Mouse (Mus musculus): ENCODE results near the gene Fads1. TPM values are rescaled to one million over a fixed set of nuclear protein-coding genes. Genes with fewer than 3 reads are reported as not detected.

The Fads1 gene
- total RNA-seq, 2 experiments from 2014 or later, result 15.6 to 38.2 TPM

DNA sequence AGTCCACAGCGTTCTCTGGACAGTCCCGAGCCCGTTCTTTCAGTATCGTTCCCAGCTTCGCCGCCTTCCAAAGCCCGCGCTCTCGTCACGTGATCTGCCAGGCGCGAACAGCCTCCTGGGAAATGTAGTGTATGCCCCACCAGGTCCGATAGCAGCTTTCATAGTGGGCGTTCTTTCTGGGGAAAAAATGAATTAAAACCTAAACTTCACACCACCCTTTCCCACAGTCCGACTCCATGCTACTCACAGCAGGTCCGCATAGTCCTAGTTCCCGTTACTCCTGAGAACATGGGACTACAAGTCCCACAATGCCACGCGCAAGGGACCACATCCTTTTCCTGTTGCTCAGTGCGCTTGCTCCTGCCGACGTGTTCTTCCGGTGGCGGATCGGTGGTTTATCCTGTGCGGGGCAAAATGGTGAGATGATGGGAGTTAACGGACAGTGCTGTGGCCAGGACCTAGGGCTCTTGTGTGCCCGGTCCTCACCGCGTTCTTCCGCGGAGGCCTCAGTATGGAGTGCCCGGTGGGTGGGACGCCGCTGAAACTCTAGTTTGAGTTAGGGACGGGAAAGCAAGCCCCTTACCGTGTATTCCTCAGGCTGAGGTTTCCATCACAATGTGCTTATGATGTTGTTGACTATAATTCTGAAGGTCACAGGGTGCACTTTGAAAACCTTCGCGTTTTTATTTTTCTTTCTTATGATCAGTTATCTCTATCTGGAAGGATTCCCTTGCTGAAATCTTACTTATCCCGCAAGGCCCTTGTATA lies 21.3 kb downstream of the Fads1 start, which contains the start of the genes Tmem258 and Fen1:
Gene Tmem258, plus strand, starts transcription at position 167 of the 768 bp plus-strand sequence.
Gene Fen1, minus strand, starts transcription at position 322 of the 768 bp plus-strand sequence.
- ATAC-seq (replicated peaks; ENCODE audit: low FRiP score, poor library complexity, severe bottlenecking), result peak; percentile 85

DNA sequence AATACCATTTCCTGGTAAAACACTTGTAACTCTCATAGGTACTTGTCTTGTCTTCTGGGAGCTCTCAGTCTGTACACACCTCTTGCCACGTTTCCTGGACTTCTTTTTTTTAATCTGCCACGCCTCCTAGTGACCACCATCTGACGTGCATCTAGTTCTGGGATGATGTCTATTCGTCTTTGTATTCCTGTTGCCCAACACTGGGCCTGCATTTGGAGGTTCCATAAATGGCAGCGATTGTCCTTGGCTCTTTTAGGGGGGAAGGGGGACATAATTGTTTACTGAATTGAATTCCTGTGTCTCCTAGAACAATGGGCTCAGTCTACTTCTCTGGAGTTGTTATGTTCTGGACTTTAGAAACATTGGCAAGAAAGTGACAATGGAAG lies 21.9 kb downstream of the Fads1 start:
- ATAC-seq (replicated peaks; ENCODE audit: low FRiP score, poor library complexity, severe bottlenecking), result peak; percentile 64

DNA sequence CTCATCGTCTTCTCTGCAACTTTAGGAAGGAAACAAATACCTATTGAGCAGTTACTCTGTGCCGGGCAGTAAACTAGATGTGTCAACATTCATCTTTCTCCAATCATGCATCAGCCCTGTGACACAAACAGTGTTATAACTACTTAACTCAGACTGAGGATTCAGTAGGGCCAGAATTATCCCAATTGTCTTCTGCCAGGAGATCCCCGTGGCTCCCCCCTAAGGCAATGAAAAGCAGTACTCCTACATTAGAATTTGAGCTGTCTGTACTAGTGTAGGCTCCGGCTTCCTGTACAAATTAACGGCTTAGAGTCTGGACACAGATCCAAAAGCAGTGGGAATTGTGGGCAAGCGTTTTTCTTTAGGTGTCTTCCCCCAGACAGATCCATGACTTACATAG lies 22.4 kb downstream of the Fads1 start:
- ATAC-seq (replicated peaks; ENCODE audit: low FRiP score, poor library complexity, severe bottlenecking), result no peak

DNA sequence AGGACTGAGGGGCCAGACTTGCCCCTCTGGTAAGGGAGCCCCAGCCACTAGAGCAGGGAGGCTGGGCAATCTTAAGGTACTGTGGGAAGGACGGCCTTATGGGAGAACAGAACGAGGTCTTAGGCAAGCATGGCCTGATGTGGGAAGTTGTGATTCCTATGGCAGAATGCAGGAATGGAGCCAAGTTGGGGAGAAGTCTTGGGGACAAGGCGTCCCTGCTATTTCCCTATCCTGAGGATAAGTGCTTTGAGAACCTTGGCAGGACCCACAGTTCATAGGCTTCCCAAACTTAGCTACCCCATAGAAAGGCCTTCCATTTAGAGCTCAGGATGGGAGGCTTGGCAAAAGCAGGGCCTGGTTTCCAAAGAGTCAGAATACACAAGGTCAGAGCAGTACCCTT lies 26.2 kb downstream of the Fads1 start:
- no peak for ATAC-seq (replicated peaks; ENCODE audit: low FRiP score, poor library complexity, severe bottlenecking)

DNA sequence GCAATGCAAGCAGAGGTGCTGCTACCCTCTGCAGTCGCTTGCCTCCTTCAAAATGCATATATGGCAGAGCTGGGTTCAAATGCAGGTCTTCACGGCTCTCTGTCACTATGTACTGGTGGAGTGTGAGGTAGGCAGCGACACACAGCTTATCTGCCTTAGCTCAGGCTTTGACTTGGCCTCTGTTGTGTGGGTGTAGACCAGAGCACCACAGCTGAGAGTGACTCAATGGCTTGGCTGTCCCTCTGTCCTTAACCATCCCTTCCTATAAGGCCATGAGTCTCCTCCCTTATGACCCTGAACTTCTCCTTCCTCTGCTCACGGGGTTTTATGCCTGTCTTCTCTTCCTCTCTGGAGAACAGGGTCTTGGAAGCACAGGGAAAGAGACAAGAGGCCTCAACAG lies 28.2 kb downstream of the Fads1 start:
- ATAC-seq (replicated peaks; ENCODE audit: low FRiP score, poor library complexity, severe bottlenecking), result peak; percentile 40

DNA sequence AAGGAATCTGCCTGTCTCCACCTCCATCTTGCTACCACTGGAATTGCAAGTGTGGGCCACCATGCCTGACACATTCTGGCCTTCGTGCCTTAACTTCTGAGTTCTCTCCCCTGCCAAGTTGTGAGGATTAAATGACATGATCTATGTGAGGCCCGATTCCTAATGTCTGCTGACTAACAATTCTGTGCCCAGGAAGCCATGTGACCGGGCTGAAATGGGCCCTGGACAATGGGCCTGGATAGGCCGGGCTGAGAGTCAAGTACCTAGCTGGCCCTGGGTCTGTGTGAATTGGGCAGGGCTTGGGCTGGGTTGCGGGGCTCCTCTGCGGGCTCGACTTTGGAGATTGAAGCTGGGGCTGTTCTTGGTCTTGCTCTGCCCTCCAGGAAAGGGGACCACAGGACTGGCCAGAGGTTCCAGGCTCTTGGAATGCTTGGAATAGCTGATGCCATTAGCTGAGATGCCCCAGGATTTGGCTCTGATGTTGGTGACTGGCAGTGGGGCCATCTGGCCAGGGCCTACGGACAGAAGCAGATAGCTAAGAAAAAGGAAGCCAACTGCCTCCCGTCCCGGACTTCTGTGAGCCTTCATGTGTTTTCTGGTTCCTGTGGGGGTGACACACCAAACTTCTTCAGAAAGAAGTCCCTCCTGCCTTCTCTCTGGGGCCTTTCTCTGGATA lies 31.2 kb downstream of the Fads1 start:
- ATAC-seq (replicated peaks; ENCODE audit: low FRiP score, poor library complexity, severe bottlenecking), result no peak

DNA sequence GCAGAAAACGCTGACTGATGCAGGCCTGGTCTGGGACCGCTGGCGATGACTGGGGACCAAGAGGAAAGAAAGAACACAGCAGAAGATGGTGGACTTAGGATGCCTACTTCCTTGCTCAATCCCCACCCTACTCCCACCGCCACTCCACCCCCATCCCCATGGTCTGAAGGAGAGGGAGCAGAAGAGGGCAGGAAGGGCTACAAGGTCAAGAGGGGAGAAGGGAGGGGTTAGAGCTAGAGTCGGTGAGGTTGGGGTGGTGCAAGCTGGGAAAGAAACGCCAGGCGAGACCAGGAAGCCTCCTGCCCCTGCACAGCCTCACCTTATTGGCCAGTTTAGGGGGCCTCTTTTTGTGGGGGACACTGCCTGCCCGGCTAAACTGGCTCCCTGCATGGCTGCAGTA lies 33.4 kb downstream of the Fads1 start:
- no peak for ATAC-seq (replicated peaks; ENCODE audit: low FRiP score, poor library complexity, severe bottlenecking)

DNA sequence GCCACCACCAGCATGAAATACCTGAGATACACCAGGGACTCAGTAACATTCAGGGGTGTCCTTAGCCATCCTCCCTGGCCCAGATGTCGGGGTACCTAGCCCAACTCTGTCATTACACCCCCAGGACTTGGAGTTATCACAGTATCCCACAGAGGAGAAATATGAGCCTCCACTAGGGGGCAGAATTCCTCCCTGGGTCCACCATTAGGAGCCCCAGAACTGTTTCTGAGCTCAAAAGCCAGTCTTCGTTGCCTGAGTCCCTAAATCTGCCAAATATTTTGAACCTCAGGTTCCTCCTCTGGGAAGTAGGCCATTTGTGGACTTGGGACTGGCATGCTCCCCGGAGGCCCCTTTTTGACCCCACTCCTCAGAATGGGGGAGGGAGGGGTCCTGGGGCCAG lies 36.4 kb downstream of the Fads1 start:
- no peak for ATAC-seq (replicated peaks; ENCODE audit: low FRiP score, poor library complexity, severe bottlenecking)

DNA sequence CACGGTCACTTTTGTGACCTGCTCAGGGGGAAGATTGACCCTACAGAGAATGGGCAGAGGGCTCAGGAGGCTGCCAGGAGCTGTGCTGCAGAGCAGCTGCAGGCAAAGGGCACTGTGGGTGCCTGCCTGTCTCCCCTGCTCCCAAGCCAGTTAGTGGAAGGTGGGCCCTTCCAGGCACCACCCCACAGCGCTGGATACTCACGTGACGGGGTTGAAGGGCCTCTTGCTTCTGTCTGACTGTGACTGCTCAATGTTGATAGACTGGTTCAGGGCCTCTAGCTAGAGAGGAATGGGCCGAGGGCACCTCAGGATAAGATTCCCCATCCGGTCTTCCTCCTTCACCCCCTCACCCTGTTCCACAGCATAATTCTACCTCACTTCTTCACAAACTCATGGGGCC lies 36.9 kb downstream of the Fads1 start:
- ATAC-seq (replicated peaks; ENCODE audit: low FRiP score, poor library complexity, severe bottlenecking), result no peak

DNA sequence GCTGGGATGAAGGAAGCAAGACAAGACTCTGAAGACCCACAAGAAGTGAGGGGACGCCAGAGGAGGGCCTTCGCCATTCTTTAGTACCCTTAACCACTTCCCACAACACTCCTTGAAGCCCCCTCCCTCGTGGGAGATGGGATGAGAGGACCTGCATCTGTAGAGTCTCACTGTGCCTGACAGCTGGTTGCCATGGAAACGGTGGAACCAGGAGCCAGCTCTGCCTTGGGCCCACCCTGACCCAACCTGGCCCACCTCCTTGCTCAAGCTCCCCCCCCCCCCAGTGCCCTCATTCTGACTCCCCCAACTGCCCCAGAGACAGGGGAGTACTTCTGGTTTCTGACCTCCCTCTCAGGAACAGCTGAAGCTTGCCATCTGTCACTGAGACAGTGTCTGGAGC lies 38.9 kb downstream of the Fads1 start:
- ATAC-seq (replicated peaks; ENCODE audit: low FRiP score, poor library complexity, severe bottlenecking), result no peak

DNA sequence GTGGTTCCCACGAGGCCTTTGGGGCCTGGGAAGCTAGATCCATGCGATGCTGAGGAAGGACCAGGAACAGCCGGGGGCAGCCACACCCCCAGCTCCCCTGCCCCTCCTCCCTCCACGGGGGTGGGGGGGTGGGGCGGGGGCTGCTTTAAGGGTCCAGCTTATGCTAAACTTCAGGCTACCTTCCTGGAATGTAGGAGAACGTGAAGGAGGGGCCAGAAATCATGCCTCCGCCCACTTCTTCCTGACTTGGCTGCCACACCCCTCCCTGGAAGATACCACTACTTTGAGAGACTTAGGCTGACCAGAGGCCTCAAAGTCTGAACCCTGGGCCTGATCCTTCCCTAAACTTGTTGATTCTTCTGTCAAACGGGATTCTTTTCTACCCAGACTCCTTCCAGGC lies 40.0 kb downstream of the Fads1 start:
- no peak for ATAC-seq (replicated peaks; ENCODE audit: low FRiP score, poor library complexity, severe bottlenecking)

DNA sequence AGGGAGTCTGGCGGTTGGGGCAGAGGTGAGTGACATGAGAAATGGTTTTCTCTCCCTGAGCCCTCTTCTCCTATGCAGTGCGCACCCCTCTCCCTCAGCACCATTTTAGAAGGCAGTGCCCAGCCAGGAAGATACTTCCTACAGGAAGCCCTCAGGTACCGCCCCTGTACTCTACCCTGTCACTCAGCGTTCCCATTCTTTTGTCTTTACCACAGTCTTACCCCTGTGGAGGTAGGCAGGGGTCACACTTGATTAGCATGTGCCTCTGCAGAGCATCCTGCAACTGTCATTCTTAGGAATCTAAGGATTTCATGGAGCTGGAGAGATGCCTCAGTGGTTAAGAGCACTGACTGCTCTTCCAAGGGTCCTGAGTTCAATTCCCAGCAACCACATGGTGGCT lies 40.9 kb downstream of the Fads1 start:
- no peak for ATAC-seq (replicated peaks; ENCODE audit: low FRiP score, poor library complexity, severe bottlenecking)

DNA sequence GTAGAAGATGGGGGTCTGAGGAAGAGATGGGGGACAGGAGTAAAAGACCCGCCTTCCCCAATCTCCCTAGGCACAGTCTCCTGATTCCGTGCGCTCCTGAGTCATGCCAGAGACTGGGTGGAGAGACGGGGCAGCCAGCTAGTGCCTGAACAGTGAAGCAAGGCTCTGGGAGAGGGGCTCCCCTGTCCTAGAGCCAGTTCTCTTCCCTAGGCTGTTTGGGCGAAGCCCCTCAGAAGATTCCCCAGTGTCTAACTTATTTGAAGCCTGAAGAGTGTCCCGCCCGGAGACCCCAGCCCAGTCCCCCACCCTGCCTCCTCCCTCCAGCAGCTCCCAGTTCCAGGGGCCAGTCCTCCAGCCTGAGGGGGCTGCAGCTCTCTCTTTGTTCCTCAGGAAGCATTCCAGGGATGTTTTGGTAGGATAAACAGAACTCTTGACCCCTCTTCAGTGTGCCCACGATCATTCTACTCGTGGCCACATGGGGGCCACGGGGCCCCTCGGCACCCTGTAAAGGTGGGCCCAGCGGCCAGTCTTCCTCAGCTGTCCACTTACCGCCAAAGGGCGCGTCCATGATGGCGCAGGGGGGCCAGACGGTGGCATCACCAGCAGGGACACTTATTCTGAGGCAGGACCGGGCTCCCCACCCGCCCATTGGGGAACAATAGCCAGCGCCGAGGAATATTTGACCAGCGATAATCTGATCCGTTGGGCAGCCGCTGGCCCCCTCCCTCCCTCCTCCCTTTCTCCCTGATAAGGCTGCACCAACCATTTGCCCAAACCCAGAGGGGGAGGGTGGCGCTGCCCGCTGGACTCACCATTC lies 42.2 kb downstream of the Fads1 start:
- no peak for ATAC-seq (replicated peaks; ENCODE audit: low FRiP score, poor library complexity, severe bottlenecking)

DNA sequence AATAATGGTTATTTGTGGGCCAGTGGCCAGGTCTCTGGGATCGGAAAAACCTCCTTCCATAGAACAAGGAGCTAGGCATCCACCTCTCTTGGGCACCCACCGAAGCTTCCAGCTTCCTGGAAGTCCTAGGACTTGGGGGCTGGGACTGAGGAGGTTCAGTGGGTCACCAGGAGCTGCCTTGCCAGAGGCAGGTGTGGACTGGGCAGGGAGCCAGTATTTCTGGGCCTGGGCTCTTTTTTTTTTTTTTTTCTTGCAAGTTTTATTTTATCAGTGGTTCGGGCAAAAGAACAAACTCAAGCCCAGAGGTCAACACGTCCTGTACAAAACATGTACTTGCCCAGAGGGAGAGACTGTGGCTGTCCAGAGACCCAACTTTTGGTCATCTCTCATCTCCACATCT lies 43.1 kb downstream of the Fads1 start:
- no peak for ATAC-seq (replicated peaks; ENCODE audit: low FRiP score, poor library complexity, severe bottlenecking)

DNA sequence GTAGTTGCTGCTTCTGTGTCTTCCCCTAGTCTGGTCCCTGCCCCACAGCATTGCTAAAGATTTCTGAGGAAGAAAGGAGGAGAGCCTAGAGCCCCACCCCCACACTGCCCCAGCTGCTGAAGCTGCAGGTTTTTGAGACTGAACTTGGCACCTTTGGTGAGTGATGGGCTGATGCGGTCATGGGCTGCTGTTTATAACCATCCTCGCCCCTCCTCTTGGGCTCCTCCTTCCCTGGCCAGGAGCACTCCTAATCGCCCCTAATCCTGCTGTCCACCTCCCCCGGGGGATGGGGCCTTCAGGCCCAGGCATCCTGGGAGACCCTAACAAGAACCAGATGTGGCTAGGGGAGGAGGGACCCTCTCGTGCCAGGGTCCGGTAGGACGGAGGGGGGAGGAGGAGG lies 48.3 kb downstream of the Fads1 start:
- ATAC-seq (replicated peaks; ENCODE audit: low FRiP score, poor library complexity, severe bottlenecking), result no peak

DNA sequence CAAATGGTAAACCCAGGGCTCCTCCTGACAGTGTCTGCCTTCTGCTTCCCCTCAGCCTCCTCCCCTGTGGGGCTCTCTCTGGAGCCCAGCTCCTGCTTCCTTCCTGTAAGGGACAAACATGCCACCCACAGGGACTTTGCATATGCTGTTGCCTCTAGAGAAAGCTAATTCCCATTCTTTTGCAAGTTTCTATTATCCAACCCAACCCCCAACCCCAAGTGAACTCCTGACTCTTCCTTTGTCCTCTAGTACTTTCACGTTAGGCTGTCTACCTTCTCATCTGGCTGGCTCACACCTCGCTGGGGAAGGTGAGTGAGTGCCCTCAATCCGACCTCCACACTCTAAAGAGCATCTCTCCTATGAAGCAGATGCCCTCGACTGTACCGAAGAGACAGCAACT lies 49.2 kb downstream of the Fads1 start:
- no peak for ATAC-seq (replicated peaks; ENCODE audit: low FRiP score, poor library complexity, severe bottlenecking)

DNA sequence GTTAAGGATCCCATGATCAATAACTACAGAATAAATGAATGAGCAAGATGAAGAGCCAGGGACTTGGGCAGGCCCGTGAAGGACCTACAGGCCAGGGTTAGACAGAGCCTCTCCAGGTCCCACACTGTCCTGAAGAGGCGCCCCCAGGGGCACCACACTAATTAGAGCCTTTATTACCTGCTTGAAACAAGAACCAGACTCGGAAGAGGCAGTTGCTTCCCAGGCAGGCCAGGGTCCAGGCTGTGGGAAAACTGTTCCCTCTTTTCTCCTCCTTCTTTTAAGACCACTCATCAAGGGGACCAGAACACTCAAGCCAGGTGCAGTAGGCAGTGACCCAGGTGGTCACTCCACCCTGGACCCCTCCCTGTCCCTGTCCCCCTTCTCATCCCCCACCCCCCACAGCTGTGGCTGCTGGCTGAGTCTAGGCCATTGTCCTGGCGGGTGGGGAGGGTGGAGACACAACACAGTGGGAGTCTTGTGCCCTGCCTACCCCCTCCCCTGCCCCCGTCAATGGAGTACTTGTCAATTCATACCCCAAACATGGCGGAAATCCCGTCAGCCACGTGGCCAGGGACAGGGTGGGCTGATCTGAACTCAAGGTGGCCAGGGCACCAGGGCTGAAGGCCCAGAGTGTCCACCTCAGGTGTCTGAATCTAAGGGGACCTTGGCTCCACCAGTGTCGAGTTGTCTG lies 49.8 kb downstream of the Fads1 start:
- ATAC-seq (replicated peaks; ENCODE audit: low FRiP score, poor library complexity, severe bottlenecking), result no peak

DNA sequence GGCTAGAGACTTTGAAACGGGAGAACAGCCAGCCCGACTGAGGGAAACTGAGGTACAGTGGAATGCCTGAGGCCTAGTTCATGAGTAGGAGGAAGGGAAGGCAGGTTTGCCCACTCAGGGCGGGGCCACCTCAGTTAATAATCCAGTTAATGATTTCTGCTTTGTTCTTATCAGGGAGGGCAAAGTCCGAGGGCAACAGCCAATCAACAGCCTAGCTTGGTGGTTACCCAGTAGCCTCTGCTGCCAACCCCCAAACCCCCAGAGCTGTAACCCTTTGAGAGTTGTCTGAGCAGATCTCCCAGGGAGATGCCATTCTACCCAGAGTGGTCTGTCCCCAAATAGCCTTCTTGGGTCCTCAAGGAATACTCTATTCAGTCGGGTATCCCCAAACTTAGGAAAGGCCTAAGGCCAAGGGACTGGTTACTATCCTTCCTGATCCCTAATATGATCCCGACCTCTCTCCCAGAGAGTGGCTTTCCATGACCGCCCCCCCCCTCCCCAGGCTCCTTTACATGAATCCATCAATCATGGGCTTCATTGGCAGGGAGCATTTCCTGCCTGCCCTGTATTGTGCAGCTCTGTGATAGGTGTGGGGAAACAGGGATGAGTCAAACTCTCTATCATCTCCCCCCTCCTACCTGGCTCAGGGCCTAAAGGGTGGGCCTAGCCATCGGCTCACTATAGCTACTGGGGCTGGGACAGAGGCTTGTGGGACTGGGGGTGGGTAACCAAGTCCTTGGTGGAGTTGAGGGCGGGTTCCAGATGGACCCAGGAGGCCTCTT lies 53.3 kb downstream of the Fads1 start:
- ATAC-seq (replicated peaks; ENCODE audit: low FRiP score, poor library complexity, severe bottlenecking), result no peak

DNA sequence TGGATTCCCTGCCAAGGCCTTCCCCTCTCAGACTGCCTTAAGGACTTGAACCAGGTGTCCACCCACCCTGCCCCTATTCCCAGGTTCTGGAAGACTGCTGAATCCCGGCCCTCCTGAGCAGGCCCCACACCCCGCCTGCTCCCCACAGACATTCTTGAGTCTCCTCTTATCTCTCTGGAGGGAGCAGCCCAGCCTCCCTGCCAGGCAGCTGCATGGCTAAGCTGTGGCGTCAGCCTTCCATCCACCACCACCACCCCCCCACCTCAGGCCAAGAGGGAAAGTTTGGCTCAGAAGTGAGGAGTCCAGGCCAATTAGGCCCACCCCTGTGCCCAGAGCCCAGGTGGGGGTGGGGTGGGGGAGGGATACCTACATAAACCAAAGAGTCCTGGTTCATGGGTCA lies 55.8 kb downstream of the Fads1 start:
- no peak for ATAC-seq (replicated peaks; ENCODE audit: low FRiP score, poor library complexity, severe bottlenecking)
